Mouse (Mus musculus): ENCODE results near the gene Gm10645.

The Gm10645 gene

DNA sequence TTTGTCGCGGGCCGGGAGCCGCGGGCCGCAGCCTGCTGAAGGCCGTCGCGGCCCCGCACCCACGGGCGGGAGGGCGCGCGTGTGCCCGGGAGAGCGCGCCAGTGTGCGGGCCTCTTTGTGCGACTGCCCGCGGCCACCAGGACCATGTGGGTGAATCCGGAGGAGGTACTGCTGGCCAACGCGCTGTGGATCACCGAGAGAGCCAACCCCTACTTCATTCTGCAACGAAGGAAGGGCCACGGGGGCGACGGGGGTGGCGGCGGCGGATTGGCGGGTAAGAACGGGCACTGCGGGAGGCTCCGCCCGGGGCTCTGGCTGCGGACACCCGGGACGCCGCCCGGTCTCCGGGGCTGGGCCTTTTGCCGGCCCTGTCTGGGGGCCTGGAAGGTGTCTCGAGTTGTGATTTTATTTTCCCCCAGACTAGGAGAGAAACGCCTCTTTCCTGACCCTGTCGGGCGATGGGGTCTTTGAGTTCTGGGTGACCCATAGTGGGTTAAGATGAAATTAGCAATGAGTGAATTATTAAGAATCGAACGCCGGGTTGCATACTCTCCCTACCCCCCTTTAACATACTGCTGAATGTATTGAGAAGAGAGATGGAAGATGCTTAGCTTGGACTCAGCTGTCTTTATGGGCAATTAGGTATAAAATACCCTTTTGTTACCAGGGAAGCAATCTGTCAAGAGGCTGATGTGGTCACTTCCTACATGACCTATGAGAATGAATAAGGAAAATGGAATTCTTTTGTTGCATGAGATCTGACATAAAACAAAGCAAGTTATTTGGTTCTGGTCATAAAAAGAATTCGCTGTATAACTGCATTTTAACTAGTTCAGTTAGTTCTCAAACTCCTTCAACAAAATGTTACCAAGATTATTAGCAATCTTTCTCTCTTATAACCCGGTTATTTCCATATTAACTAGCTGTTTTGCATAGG is at the start of gene Gm10645:
TSS of gene Gm10645 (minus strand) at position 240 of the 937 bp plus-strand sequence.
- DNase-seq = peak; percentile 58

DNA sequence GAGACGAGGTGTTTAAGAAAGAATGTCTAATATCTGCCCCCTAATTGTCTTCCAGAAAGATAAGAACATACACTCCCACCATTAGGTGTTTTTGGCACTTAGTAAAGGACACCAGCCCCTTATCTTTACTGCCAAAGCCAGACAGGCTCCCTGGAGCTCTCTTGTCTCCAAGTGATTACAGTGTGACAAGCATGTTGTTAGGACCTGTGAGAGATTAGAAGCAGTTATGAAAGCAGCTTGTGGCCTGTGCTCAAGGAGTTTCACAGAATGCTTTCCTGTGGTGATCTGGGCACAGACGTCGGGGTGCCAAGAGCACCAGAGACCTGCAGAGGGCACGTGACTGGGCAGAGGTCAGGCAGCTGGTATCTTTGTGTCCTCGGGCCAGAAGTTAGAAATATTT is 49.1 kb upstream of the Gm10645 start:
- no peak for DNase-seq

DNA sequence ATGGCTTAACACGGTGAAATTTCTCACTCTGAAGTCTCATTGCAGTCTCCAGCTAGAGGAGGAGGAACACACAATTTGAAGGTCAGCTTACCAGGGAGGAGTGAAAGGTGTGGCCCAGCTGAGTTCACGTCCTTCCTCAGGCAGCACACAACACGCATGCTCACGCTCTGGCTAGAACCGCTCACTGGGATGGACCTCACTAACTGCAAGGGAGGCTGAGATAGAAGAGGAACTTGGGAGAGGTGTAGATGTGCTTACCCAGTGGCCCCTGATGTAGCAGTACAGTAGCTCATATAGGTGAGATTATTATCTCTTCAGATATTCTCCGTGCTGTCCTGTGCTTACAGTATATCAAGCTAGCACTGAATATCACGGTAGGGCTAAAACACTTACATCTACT is 44.7 kb upstream of the Gm10645 start:
- DNase-seq = no peak

DNA sequence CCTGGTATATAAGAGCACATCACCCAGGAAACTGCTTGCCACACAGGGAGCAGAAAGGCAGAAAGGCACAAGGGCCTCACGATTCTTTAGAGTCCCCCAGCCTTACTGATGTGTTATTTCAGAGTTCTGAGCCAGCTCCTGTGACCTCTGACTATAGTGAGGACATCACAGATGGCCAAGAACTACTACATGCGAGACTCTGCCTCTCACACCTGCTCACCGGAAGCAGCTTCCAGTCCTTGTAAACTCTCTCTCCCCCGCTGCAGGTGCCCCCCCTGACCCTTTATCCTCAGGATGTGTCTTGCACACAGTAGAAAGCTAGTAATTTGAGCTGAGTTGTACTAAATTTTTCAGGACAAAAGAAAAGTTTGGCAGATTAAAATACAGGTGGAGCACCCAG is 43.6 kb upstream of the Gm10645 start:
- no peak for DNase-seq

DNA sequence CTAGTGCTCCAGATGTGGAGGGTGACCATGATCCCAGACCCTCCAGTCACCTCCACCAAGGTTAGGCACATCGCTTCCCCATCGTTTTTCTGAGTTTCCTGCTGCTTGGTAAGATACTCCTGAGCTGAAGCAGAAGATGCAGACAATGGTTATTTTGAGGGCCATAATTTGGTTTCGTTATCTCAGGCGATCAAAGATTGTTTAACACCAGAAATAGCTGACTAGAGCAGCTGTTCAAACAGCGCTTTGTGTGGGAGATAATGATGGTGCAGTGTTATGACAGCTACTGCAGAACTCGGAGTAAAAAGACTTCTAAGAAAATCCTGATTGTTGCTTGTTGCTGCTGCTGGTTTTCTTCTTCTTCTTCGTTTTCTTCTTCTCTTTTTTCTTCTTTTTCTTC is 39.9 kb upstream of the Gm10645 start:
- DNase-seq = no peak

DNA sequence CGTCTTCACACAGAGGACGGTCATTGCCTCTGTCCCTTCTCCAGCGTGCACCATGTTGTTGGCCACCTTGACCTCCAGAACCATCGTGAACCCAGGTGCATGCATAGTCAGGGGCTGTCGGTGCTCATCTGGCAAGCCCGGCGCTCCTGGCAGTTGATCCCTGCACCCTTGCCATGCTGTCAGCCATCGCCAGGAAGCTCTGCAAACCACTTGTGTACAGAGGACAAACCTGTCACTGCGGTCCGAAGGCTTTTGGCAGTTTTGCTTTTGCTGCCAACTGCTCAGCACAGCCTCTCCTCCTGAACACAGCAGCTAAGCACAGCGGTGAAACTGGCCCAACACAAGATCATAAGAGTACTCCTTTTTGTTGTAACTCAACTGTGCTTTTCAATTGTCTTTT is 37.0 kb upstream of the Gm10645 start:
- peak; percentile 62 for DNase-seq

DNA sequence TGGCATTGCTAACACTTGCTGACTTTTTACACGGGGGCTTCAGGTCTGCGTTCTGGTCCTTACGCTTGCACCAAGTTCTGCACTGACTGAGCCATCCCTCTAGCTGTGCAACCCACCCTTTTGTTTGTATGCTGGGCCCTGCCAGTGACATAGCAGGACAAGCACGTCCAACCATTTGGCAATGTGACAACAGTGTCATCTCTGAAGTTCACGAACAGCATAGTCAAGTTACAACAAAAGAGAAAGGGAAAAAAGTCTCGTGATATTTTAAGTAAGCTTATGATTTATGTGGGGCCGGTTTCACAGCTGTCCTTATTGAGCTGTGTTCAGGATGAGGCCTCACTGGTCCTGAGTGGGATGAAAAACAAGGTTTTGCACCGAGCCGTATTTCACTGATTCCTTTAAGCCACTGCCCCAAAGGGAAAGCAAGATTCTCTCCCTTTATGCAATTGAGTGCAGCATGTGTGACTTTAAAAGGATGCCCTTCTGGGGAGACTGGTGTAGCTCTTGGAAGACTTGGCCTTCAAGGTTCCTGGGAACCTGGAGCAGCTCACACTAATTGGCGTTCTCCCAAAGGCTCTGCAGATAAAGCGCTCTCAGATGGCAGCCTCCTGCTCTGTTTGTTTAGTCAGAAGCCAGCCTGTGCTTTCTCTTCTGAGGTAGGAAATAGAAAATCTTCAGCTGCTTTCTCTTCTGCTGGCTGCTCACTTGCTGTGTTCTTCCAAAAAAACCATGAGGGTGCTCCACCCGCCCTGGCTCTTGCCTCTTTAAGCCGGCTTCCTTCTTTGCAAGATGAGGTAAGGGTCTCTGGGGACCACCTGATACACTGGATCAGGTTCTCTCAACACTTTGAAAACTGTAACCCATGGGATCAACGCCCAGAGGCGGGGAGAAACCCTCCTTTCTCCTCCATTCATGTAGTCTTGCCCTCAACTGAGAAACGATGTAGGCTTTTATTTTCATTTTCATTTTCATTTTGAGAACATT is 34.5 kb upstream of the Gm10645 start:
- DNase-seq = peak; percentile 81

DNA sequence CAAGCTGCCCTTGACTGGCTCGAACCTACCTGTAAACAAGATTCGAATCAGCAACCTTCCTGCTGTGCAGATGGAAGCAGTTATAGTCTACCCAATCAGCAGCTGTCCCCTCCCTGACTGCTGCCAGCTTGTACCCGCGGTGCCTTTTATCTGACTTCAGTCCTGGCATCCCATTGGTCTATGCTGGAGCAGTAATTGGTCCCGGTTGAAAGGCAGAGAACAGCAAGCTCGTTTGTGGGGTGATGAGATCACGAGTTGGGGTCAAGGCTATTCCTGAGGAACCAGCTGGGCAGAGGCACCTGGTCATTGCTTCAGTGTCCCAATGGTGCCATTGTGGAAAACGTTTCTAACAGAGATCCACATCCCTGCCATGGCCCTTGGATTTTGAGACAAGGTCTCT is 33.7 kb upstream of the Gm10645 start:
- DNase-seq = no peak

DNA sequence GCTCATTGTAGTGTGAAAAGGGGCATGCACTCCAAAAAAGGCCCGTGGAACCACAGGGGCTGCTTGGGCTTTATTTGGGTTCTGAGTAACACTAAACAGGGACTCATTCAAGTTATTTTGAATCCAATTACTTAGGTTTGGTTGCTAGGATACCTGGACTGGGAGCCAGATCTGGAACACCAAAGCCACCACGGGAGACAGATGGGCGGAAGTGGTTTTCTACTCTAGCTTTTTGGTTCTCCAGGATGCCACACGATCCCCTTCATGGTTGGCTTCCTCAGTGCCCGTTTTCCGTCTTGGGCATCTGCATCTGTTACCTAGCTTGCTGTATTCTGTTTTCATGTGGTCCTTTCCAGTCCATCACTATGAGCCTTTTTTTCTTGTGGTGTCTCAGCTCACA is 30.1 kb upstream of the Gm10645 start:
- DNase-seq = peak; percentile 64

DNA sequence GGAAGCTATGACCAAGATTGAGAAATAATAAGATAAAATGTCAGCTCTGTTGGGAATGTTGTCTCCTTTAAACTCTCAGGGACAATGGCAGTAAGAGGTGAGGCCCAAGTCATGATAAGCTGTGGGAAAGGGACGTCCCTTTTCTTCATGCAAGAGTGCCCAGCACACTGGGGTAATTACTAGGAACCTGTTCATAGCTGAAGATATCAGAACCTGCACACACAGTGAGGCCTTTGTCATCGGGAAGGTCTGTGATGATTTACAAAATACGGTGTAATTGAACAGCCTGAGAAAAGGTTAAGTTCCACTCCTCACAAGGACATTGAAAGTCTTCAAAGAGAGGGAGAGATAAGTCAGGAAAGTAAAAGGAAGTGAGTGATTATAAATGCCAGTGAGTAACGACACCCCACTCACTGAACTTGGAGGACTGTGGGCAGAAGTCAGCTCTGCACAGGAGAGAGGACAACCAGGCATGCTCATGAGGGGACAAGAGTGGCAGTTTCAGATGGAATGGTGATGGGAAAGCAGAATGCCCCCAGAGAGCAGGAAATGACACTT is 23.6 kb upstream of the Gm10645 start:
- no peak for DNase-seq

DNA sequence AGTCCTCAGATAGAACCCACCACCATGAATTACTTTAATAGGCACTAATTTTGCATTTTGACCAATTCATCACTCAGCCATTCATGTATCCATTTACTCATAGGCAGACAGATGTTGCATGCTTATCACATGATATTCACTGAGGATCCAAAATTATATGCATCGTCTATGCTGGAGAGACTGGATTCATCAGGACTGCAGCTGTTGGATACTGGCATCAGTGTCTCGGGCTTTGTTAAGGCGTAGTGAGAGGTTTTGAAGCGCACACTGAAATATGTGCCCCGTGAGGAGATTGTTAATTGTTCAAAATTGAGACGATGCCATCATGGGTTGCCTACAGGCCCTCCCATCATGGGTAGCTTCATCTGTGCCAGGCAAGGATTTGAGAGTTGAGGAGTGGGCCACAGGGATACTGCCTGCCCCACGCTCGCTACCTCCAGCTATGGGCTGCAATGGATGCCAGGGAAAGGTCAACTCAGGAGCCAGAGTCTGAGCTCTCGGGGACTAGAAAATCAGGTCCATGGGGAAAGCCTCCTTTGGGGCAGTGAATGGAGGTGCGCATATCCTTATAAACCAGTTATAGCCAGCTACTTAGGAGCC is 21.5 kb upstream of the Gm10645 start:
- DNase-seq = no peak

DNA sequence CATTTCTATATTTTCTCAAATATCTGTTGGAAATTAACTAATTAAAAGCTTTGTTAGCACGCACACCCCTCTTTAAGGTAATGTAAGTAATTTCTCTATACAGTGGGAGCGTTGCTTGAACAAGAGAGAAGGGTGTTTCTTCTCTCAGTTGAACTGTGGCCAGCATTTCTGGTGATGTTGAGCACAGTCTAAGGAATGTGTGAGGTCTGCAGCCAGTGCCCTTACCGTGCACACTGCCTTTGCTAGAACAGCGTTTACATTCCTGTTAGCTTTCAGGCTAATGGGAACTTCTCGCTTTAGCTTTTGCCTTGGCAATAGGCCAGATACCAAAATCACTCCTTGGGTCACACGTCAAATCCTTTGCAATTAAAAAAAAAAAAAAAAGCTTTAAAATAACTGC is 20.4 kb upstream of the Gm10645 start:
- no peak for DNase-seq

DNA sequence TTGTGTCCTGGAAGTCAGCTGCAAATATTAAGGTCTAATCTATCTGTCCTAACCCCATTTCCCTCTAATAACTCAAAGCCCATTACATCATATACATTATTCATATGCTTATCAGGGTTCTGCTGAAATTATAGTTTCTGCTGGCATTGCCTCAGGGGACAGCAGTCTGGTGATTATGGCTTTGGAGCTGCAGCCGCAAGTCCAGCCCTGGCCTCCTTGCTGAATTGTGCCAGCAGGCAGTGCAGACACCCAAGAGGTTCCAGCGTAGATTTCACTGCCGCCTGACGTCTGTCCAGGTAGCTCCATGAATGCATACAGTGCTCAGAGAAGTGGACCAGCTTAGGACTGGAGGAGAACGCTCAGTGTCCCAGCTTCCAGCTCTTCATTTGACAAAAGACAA is 16.8 kb upstream of the Gm10645 start:
- no peak for DNase-seq

DNA sequence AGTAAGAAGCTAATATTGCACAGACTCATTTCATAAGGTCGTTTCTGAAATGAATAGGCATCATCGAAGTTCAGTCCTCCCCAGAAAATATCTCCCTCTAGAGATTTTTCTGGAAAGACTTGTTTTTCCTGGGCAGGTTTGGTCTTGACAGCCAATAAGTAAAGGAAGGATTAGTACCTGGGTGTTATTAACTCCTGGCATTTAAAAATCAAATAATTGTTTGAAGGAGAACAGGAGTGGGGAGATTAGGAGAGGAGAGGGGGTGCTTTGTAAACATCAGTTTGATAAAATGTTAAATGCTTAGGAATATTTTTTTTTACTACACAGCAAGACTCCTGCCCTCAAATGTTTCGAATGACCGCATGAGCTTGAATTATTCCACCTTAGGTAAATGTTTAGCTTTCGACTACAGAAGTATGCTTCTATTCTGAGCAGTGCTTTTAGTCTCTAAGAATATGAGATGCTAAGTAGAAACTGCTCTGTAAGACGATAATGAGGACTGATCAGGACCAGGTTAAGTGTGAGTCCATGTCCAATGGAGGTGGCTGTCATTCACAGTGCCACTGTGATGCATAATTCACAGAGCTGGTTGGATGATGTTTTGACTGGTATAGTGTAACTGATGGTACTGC is 16.0 kb upstream of the Gm10645 start:
- DNase-seq = no peak

DNA sequence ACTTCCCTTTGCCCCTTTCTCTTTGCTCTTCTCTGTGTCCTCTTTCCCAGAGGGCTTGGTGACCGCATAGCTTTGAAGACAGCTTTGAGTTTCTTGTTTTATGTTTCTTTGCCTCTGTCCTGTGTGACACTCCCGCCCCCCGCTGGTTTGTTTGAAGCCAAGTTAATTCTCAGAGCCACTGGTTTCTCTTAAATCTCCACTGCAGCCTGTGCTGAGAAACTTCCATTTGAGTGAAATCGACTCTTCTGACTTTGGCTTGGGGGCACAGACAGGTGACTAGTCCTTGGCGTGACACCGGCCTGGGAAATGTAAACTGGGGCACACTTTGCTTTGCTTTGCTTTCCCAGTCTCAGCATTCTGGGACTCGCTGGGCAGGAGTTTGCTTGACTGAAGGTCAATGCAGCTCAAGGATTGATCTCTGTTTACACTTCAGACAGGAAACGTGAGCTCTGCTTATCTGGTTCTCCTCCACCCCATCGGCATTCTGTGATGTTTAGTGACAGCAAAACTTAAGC is 12.3 kb upstream of the Gm10645 start:
- peak; percentile 14 for DNase-seq

DNA sequence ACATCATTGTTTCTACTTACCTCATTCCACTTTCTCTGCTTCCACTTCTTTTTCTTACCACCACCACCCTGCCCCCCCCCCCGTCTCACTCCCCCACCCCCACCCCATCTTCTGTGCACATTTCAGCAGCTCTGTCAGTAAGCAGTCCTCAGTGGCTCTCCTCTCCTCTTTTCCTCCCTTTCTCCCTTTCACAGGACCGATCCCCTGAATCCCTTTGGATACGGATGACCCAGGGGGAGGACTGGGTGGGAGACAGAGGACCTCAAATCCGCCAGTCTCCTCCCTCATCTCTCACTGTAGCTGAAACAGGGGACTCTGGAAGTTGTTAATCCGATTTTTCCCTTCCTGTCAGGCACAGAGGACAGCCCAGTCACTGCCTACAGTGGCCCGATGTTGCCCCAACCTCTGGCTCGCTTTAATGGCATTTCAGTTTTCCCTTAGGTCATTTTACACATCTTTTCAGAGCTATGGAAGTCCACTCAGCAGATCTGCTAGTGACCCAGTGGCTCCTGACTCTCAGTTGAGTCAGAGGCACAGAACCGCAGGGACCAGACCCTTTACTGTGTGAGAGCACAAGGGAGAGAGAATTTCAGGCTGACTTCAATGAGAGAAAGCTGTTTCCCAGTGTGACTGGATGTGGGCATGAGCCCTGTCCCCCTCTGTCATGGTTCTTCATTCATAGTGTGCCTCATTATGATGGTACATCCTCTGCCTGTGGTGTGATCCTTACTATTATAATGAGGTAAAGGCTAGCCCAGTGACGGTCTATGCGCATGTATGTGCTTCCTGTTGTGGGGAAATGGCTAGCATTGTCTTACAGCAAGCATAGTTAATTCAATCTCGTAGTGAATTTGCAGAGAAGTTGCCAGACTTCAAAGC is 11.6 kb upstream of the Gm10645 start:
- DNase-seq = peak; percentile 2

DNA sequence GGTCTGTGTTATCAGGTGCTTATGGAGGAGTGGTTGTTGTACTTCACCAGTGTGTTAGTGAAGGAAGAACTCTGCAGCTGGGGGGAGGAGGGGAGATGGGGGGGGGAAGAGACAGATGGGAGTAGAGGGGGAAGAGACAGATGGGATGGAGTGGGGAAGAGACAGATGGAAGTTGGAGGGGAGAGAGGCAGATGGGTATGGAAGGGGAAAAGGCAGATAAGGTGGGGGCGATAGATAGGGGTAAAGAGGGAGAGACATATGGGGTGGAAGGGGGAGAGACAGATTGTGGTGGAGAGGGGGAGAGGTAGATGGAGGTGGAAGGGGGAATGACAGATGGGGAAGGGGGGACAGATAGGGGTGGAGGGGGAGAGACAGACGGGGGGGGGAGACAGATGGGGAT is 10.8 kb upstream of the Gm10645 start:
- no peak for DNase-seq

DNA sequence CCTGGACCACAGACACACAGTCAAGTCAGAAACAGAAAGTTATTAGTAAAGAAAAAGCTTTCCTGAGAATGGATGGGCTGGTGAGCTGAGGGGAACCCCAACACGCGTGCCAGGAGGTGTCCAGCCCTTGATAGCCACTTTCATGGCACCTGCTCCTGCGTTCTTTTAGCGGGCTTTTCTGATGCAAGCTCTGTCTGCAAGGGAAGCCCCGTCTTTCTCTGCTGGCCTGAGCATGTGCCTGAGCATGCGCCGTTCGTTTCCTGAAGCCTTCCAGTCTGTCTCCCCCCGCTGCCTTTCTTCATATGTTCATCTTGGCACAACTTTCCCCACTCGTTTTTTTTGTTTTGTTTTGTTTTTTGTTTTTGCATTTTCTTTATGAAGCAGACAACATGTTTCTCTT is 9.7 kb upstream of the Gm10645 start:
- peak; percentile 41 for DNase-seq

DNA sequence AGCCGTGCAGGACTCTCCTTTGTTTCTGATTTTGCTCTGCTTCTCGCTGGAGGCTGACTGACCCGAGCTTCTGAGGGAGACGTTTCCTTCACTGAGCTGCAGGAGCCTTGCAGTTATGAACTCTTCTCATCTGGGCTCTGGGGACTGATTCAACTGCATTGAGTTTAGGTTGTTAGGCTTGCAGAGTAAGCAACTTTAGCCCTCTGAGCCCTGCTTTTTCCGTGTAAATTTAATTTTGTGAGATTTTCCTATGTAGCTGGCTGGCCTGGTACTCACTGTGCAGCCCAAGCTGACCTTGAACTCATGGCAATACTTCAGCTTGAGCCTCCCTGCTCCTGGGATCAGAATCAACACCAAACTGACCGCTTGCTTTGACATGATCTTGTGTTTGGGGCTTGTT is 4.9 kb upstream of the Gm10645 start:
- no peak for DNase-seq

DNA sequence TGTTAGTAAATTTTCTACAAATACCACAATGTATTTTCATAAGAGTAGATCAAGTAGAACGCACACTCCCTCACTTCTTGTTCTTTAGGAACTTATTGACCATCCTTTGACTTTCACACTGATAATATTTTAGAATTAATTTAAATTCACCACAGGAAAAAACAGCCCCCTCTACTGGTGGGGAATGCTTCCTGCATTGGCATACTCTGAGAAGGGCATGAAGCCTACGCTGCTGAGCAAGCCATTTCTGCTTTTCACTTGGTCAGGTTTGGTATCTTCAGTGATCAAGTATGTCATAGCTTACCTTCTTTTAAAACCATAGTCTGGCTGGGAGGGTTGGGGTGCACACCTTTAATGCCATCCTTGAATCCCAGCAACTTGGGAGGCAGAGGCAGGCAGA is 3.7 kb upstream of the Gm10645 start:
- DNase-seq = no peak

DNA sequence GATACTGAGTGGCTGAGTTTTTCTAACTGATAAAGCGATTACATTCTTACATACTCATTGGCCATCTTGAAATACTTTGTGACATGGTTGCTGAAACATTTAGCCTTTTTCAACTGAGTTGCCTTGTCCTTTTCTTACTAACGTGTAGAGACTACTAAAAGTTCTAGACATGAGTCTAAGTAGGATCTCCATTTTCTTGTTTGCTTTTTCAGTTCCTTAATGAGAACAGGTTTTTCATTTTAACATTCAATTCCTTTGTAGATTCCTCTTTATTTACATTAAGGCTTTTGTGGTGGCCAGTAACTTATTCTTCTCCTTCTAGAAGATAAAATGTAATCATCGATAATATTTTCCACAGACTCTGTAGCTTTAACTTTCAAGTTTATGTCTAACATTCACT is 3.2 kb upstream of the Gm10645 start:
- DNase-seq = no peak
